Mouse (Mus musculus): ENCODE data around the gene Morn5. TPM values are rescaled to one million over a fixed set of nuclear protein-coding genes. Genes with fewer than 3 reads are reported as not detected.

Morn5 gene
- polyA plus RNA-seq, 1 experiment from 2014 or later: 4.1 TPM

- 74% methylated on average over 9 of the region's 9 CpGs for WGBS
- no peak for ATAC-seq
- Histone ChIP-seq H3K36me3 (ENCODE audit: control insufficient read depth, insufficient read depth, low read length) (no peaks in the 10 kb centered on the region), H3K4me3 (ENCODE audit: low read length) (no peak overlapping the region), H3K9ac (ENCODE audit: low read depth, low read length) (no peak overlapping the region), H3K27ac (ENCODE audit: low read depth, low read length) (no peak overlapping the region), H3K27me3 (replicated peaks; ENCODE audit: control insufficient read depth, insufficient read depth, low read length) (0 out of 2 replicates have a peak, but pooled peaks cover 7% of the 10 kb centered on the region), H3K4me2 (ENCODE audit: low read length) (no peak overlapping the region), H3K4me1 (ENCODE audit: control insufficient read depth, insufficient read depth, low read depth, low read length) (no peaks in the 10 kb centered on the region), H3K9me3 (ENCODE audit: control insufficient read depth, low read length) (no peaks in the 10 kb centered on the region)
Measured at GRCm38 (mm10) chr2:36082802-36083580, 33.7 kb downstream of the Morn5 start.

- no peak for ATAC-seq
Measured at GRCm38 (mm10) chr2:36085041-36085440, 35.8 kb downstream of the Morn5 start.

DNA sequence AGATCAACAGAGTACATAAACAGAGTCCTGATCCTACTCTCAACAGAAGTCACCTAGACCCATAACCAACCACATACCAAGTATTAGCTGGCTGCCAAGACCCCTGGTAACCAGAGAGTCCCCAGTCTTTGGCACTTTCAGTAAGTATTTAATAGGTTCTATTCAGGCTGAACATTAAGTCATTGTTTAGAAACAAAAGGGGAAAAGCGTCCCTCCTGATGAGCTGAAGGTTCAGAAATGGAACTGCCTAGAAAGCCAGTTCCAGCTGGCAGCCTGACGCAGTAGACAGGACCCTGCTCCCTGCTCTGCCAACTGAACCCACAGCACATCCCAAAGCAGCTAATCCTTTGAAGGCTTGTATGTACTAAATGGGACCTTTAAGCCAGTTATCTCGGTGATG is 39.9 kb downstream of the Morn5 start:
- Histone ChIP-seq H3K27ac (ENCODE audit: low read depth, low read length) (no peak overlapping the region), H3K4me2 (ENCODE audit: low read length) (no peak overlapping the region), H3K9ac (ENCODE audit: low read depth, low read length) (no peak overlapping the region), H3K9me3 (ENCODE audit: control insufficient read depth, low read length) (no peaks in the 10 kb centered on the region), H3K4me1 (ENCODE audit: control insufficient read depth, insufficient read depth, low read depth, low read length) (peaks cover 14% of the 10 kb centered on the region), H3K4me3 (ENCODE audit: low read length) (no peak overlapping the region), H3K27me3 (replicated peaks; ENCODE audit: control insufficient read depth, insufficient read depth, low read length) (peaks cover 56% of the 10 kb centered on the region), H3K36me3 (ENCODE audit: control insufficient read depth, insufficient read depth, low read length) (no peaks in the 10 kb centered on the region)
- no peak for ATAC-seq
- WGBS: 34% methylated on average over 3 of the region's 3 CpGs

More at GRCm38 (mm10) chr2:36085041-36085440, 35.8 kb downstream of the Morn5 start:
- no peak overlapping the region for H3K9ac ChIP-seq (ENCODE audit: low read depth, low read length)
- no peaks in the 10 kb centered on the region for H3K36me3 ChIP-seq (ENCODE audit: control insufficient read depth, insufficient read depth, low read length)
- no peaks in the 10 kb centered on the region for H3K4me1 ChIP-seq (ENCODE audit: control insufficient read depth, insufficient read depth, low read depth, low read length)
- no peak overlapping the region for H3K4me2 ChIP-seq (ENCODE audit: low read length)
- no peak overlapping the region for H3K4me3 ChIP-seq (ENCODE audit: low read length)
- H3K9me3 ChIP-seq (ENCODE audit: control insufficient read depth, low read length): no peaks in the 10 kb centered on the region
- peaks cover 22% of the 10 kb centered on the region for H3K27me3 ChIP-seq (replicated peaks; ENCODE audit: control insufficient read depth, insufficient read depth, low read length)
- WGBS: 90% methylated on average over 1 of the region's 1 CpGs
- no peak overlapping the region for H3K27ac ChIP-seq (ENCODE audit: low read depth, low read length)

- 1% methylated on average over 70 of the region's 70 CpGs for WGBS
- peaks cover 14% of the 10 kb centered on the region for H3K4me1 ChIP-seq (ENCODE audit: control insufficient read depth, insufficient read depth, low read depth, low read length)
- no peaks in the 10 kb centered on the region for H3K36me3 ChIP-seq (ENCODE audit: control insufficient read depth, insufficient read depth, low read length)
- H3K4me3 ChIP-seq (ENCODE audit: low read length): peak overlapping the region; percentile 43
- ATAC-seq: peak; percentile 77; the same call in 1 of the 2 replicates
- peak overlapping the region; percentile 29; the same call in 1 of the 2 replicates for H3K9ac ChIP-seq (ENCODE audit: low read depth, low read length)
- peaks cover 70% of the 10 kb centered on the region for H3K27me3 ChIP-seq (replicated peaks; ENCODE audit: control insufficient read depth, insufficient read depth, low read length)
- H3K4me2 ChIP-seq (ENCODE audit: low read length): peak overlapping the region; percentile 71
- no peaks in the 10 kb centered on the region for H3K9me3 ChIP-seq (ENCODE audit: control insufficient read depth, low read length)
- H3K27ac ChIP-seq (ENCODE audit: low read depth, low read length): no peak overlapping the region
Measured at GRCm38 (mm10) chr2:36090853-36091741, 41.8 kb downstream of the Morn5 start.

GRCm38 (mm10) chr2:36092748-36093147 is 43.5 kb downstream of the Morn5 start:
- Histone ChIP-seq H3K27me3 (replicated peaks; ENCODE audit: control insufficient read depth, insufficient read depth, low read length) (peaks cover 79% of the 10 kb centered on the region), H3K4me2 (ENCODE audit: low read length) (no peak overlapping the region), H3K9ac (ENCODE audit: low read depth, low read length) (no peak overlapping the region), H3K9me3 (ENCODE audit: control insufficient read depth, low read length) (no peaks in the 10 kb centered on the region), H3K36me3 (ENCODE audit: control insufficient read depth, insufficient read depth, low read length) (no peaks in the 10 kb centered on the region), H3K4me1 (ENCODE audit: control insufficient read depth, insufficient read depth, low read depth, low read length) (peaks cover 14% of the 10 kb centered on the region), H3K4me3 (ENCODE audit: low read length) (no peak overlapping the region), H3K27ac (ENCODE audit: low read depth, low read length) (no peak overlapping the region)
- no peak for ATAC-seq
- WGBS: 2% methylated on average over 4 of the region's 4 CpGs

DNA sequence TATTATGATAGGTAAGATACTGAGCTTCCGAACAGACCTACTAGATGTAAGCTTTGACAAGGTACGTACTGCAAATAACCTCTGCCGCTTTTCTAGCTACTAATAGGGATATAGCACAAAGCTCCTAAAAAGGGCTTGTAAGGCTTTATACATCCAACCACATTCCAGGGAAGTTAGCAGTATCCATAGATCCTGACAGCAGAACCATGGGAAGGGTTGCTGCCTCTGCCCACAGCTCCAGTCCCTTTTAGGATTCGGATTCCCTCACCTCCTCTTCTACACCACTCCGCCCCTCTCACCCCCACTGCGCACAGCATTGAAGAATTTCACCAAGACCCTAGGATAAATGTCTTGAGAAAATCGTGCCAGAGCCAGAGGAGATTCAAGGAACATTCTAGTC is 44.0 kb downstream of the Morn5 start:
- no peak overlapping the region for H3K9ac ChIP-seq (ENCODE audit: low read depth, low read length)
- H3K4me3 ChIP-seq (ENCODE audit: low read length): no peak overlapping the region
- no peak for ATAC-seq
- H3K4me1 ChIP-seq (ENCODE audit: control insufficient read depth, insufficient read depth, low read depth, low read length): peaks cover 14% of the 10 kb centered on the region
- 20% methylated on average over 7 of the region's 7 CpGs for WGBS
- H3K4me2 ChIP-seq (ENCODE audit: low read length): no peak overlapping the region
- H3K27me3 ChIP-seq (replicated peaks; ENCODE audit: control insufficient read depth, insufficient read depth, low read length): peaks cover 81% of the 10 kb centered on the region
- H3K9me3 ChIP-seq (ENCODE audit: control insufficient read depth, low read length): no peaks in the 10 kb centered on the region
- H3K36me3 ChIP-seq (ENCODE audit: control insufficient read depth, insufficient read depth, low read length): no peaks in the 10 kb centered on the region
- H3K27ac ChIP-seq (ENCODE audit: low read depth, low read length): no peak overlapping the region

GRCm38 (mm10) chr2:36093914-36094475 is 44.7 kb downstream of the Morn5 start:
- peaks cover 14% of the 10 kb centered on the region for H3K4me1 ChIP-seq (ENCODE audit: control insufficient read depth, insufficient read depth, low read depth, low read length)
- no peak overlapping the region for H3K4me3 ChIP-seq (ENCODE audit: low read length)
- H3K9me3 ChIP-seq (ENCODE audit: control insufficient read depth, low read length): no peaks in the 10 kb centered on the region
- no peak overlapping the region for H3K27ac ChIP-seq (ENCODE audit: low read depth, low read length)
- no peak overlapping the region for H3K9ac ChIP-seq (ENCODE audit: low read depth, low read length)
- 3% methylated on average over 31 of the region's 31 CpGs for WGBS
- peak overlapping the region; percentile 17 for H3K4me2 ChIP-seq (ENCODE audit: low read length)
- ATAC-seq: no peak
- peaks cover 86% of the 10 kb centered on the region for H3K27me3 ChIP-seq (replicated peaks; ENCODE audit: control insufficient read depth, insufficient read depth, low read length)
- no peaks in the 10 kb centered on the region for H3K36me3 ChIP-seq (ENCODE audit: control insufficient read depth, insufficient read depth, low read length)

- H3K27me3 ChIP-seq (replicated peaks; ENCODE audit: control insufficient read depth, insufficient read depth, low read length): peaks cover 88% of the 10 kb centered on the region
- ATAC-seq: no peak
- WGBS: 4% methylated on average over 18 of the region's 18 CpGs
- H3K27ac ChIP-seq (ENCODE audit: low read depth, low read length): no peak overlapping the region
- H3K4me1 ChIP-seq (ENCODE audit: control insufficient read depth, insufficient read depth, low read depth, low read length): peaks cover 3% of the 10 kb centered on the region
- no peaks in the 10 kb centered on the region for H3K36me3 ChIP-seq (ENCODE audit: control insufficient read depth, insufficient read depth, low read length)
- H3K9ac ChIP-seq (ENCODE audit: low read depth, low read length): no peak overlapping the region
- H3K4me2 ChIP-seq (ENCODE audit: low read length): no peak overlapping the region
- no peaks in the 10 kb centered on the region for H3K9me3 ChIP-seq (ENCODE audit: control insufficient read depth, low read length)
- H3K4me3 ChIP-seq (ENCODE audit: low read length): no peak overlapping the region
Measured at GRCm38 (mm10) chr2:36097129-36097815, 48.0 kb downstream of the Morn5 start.

Data from hindbrain, embryonic 16.5 days (tissue).